14 mouse cellular contexts compared by ENCODE assay signal in genomic region chr14:73177961-73178360, GRCm38 (mm10).
"Had no signal": no experiment of that assay in that cellular context is flagged by ENCODE, and none has a peak within 500 bp of the region (broad histone marks: within the 10 kb centered on the region; RNA-seq: fewer than 3 reads in every experiment).

No protein-coding gene starts in this region.

- DNase-seq: kidney, adult 11 months; kidney, postnatal 14 days; layer of hippocampus, postnatal 36 days; lung, embryonic 14.5 days; lung, postnatal 36 days; midbrain, embryonic 14.5 days; right cerebral cortex, adult 18-20 months; right cerebral cortex, postnatal 25 days; thymus, postnatal 4 days had no signal

- H3K4me2 ChIP-seq: limb, embryonic 15.5 days; liver, embryonic 15.5 days; lung, embryonic 14.5 days; neural tube, embryonic 15.5 days had no signal

- H3K9me3 ChIP-seq: limb, embryonic 15.5 days; liver, embryonic 15.5 days; neural tube, embryonic 15.5 days had no signal

- H3K27ac ChIP-seq: limb, embryonic 15.5 days; liver, embryonic 15.5 days; neural tube, embryonic 15.5 days; stomach, postnatal 0 days had no signal

- H3K4me3 ChIP-seq: limb, embryonic 15.5 days; liver, embryonic 15.5 days; myocyte; neural tube, embryonic 15.5 days had no signal

- H3K4me1 ChIP-seq: neural tube, embryonic 15.5 days had no signal

- H3K9ac ChIP-seq: limb, embryonic 15.5 days; liver, embryonic 15.5 days; lung, embryonic 14.5 days; neural tube, embryonic 15.5 days had no signal

- H3K27me3 ChIP-seq: limb, embryonic 15.5 days; liver, embryonic 15.5 days; neural tube, embryonic 15.5 days had no signal
